Mouse (Mus musculus) lung, embryonic 14.5 days (tissue): ENCODE results near the gene Pnliprp2. TPM values are rescaled to one million over a fixed set of nuclear protein-coding genes. Genes with fewer than 3 reads are reported as not detected.

Experiments used
- ATAC-seq: fragments of 200-750 bp; cut with Nextera tagmentation; 2 replicates; pipeline ENCODE4 v1.8.0; 2017; ENCODE audit warnings: mild to moderate bottlenecking, moderate TSS enrichment, moderate library complexity; ENCODE audit not compliant: insufficient read depth
- DNase-seq: peaks from one replicate; pipeline ENCODE4 v3.0.0-alpha.2; 2015
- H3K27ac ChIP-seq: fragments of 300-500 bp; sonication (generic); 2 replicates; pipeline ENCODE4 v1.5.1; 2014; ENCODE audit warnings: low read depth, mild to moderate bottlenecking, moderate library complexity
- H3K27me3 ChIP-seq: fragments of 300-500 bp; sonication (generic); 2 replicates; pipeline ENCODE4 v1.6.1; 2014; ENCODE audit warnings: low read length, control low read depth; ENCODE audit not compliant: insufficient read depth
- H3K36me3 ChIP-seq: fragments of 300-500 bp; sonication (generic); 2 replicates; pipeline ENCODE4 v1.6.1; 2014; ENCODE audit warnings: control low read depth; ENCODE audit not compliant: insufficient read depth
- H3K4me1 ChIP-seq: fragments of 300-500 bp; sonication (generic); 2 replicates; pipeline ENCODE4 v1.6.1; 2014; ENCODE audit warnings: antibody characterized with exemption, control low read depth; ENCODE audit not compliant: insufficient read depth
- H3K4me2 ChIP-seq: fragments of 300-500 bp; sonication (generic); 2 replicates; pipeline ENCODE4 v1.6.1; 2014; ENCODE audit warnings: mild to moderate bottlenecking
- H3K4me3 ChIP-seq: fragments of 300-500 bp; sonication (generic); 2 replicates; pipeline ENCODE4 v1.5.1; 2014; ENCODE audit warnings: low read depth, low read length
- H3K9ac ChIP-seq: fragments of 300-500 bp; sonication (generic); 2 replicates; pipeline ENCODE4 v1.6.1; 2014
- H3K9me3 ChIP-seq: fragments of 300-500 bp; sonication (generic); 2 replicates; pipeline ENCODE4 v1.6.1; 2016; ENCODE audit warnings: low read depth, low read length, control low read depth
- CTCF ChIP-seq: IDR thresholded peaks from 2 replicates; pipeline ENCODE4 v1.5.1; 2016; ENCODE audit warnings: antibody characterized with exemption, low read depth
- WGBS: fragments of 180-500 bp; shearing (Covaris S2); extraction: QIAGEN DNeasy Blood & Tissue Kit; methylation state at CpG from one replicate; pipeline ENCODE4 v1.1.7; 2014; 5-methylcytosine and 5-hydroxymethylcytosine counted together
- polyA plus RNA-seq: library from polyadenylated mRNA; unstranded; fragments of >200 nt; fragmentation: Nextera tagmentation; extraction: Ambion mirVana; gene quantifications from 2 replicates; pipeline ENCODE4 v1.2.1, GENCODE M21; 2014

The Pnliprp2 gene
- polyA plus RNA-seq = 0.35 and 0.38 TPM in 2 replicates

- TF ChIP-seq CTCF = no peak
- no peak within 1 kb of the TSS for H3K9ac ChIP-seq
- no peak within 1 kb of the TSS for H3K4me2 ChIP-seq
- H3K36me3 ChIP-seq = no peaks in the 10 kb centered on the region
- 36% methylated on average over 9 of the region's 9 CpGs for whole genome bisulfite sequencing
- H3K9me3 ChIP-seq = no peaks in the 10 kb centered on the region
- ATAC-seq (peak; percentile 74; the same call in 1 of the 2 replicates), DNase-seq (peak; percentile 79)
- no peaks in the 10 kb centered on the region for H3K27me3 ChIP-seq
- no peak within 1 kb of the TSS for H3K27ac ChIP-seq
- H3K4me3 ChIP-seq = no peak within 1 kb of the TSS
- no peaks in the 10 kb centered on the region for H3K4me1 ChIP-seq
Measured at GRCm38 (mm10) chr19:58759423-58759822, at the start of gene Pnliprp2. Gene Pnliprp2, plus strand, starts transcription at chr19:58759719.

GRCm38 (mm10) chr19:58717925-58718324, 41.6 kb upstream of the Pnliprp2 start:
- no peaks in the 10 kb centered on the region for H3K27me3 ChIP-seq
- H3K36me3 ChIP-seq = no peaks in the 10 kb centered on the region
- TF ChIP-seq CTCF = no peak
- no peak overlapping the region for H3K4me3 ChIP-seq
- no peak overlapping the region for H3K27ac ChIP-seq
- no peak overlapping the region for H3K9ac ChIP-seq
- no peak overlapping the region for H3K4me2 ChIP-seq
- ATAC-seq (no peak), DNase-seq (no peak)
- WGBS = 53% methylated on average over 4 of the region's 4 CpGs
- no peaks in the 10 kb centered on the region for H3K9me3 ChIP-seq
- H3K4me1 ChIP-seq = no peaks in the 10 kb centered on the region

GRCm38 (mm10) chr19:58720439-58720838, 39.1 kb upstream of the Pnliprp2 start:
- Histone ChIP-seq H3K27me3 (no peaks in the 10 kb centered on the region), H3K9me3 (no peaks in the 10 kb centered on the region), H3K9ac (no peak overlapping the region), H3K4me1 (no peaks in the 10 kb centered on the region), H3K36me3 (no peaks in the 10 kb centered on the region), H3K4me2 (no peak overlapping the region), H3K27ac (no peak overlapping the region), H3K4me3 (no peak overlapping the region)
- no peak for TF ChIP-seq CTCF
- ATAC-seq (no peak), DNase-seq (no peak)

- no peak overlapping the region for H3K27ac ChIP-seq
- WGBS = 62% methylated on average over 5 of the region's 5 CpGs
- DNase-seq (no peak), ATAC-seq (no peak)
- peaks cover 5% of the 10 kb centered on the region; the same call in 1 of the 2 replicates for H3K4me1 ChIP-seq
- no peak overlapping the region for H3K9ac ChIP-seq
- H3K27me3 ChIP-seq = no peaks in the 10 kb centered on the region
- H3K4me3 ChIP-seq = no peak overlapping the region
- TF ChIP-seq CTCF = no peak
- no peak overlapping the region for H3K4me2 ChIP-seq
- no peaks in the 10 kb centered on the region for H3K9me3 ChIP-seq
- H3K36me3 ChIP-seq = no peaks in the 10 kb centered on the region
Measured at GRCm38 (mm10) chr19:58726551-58726950, 33.0 kb upstream of the Pnliprp2 start.

- Histone ChIP-seq H3K27me3 (no peaks in the 10 kb centered on the region), H3K9me3 (no peaks in the 10 kb centered on the region), H3K4me3 (no peak overlapping the region), H3K27ac (no peak overlapping the region), H3K9ac (no peak overlapping the region), H3K4me2 (no peak overlapping the region), H3K36me3 (no peaks in the 10 kb centered on the region), H3K4me1 (peaks cover 5% of the 10 kb centered on the region; the same call in 1 of the 2 replicates)
- 48% methylated on average over 5 of the region's 5 CpGs for WGBS
- TF ChIP-seq CTCF = no peak
- no peak for ATAC-seq
- no peak for DNase-seq
Measured at GRCm38 (mm10) chr19:58727756-58728155, 31.8 kb upstream of the Pnliprp2 start.

- Histone ChIP-seq H3K27ac (no peak within 1 kb of the TSS), H3K36me3 (no peaks in the 10 kb centered on the region), H3K27me3 (no peaks in the 10 kb centered on the region), H3K4me2 (no peak within 1 kb of the TSS), H3K9ac (no peak within 1 kb of the TSS), H3K4me1 (peaks cover 5% of the 10 kb centered on the region; the same call in 1 of the 2 replicates), H3K9me3 (no peaks in the 10 kb centered on the region), H3K4me3 (no peak within 1 kb of the TSS)
- 22% methylated on average over 5 of the region's 5 CpGs for WGBS
- DNase-seq = peak; percentile 15
- peak; percentile 21; the same call in 1 of the 2 replicates for ATAC-seq
- no peak for TF ChIP-seq CTCF
Measured at GRCm38 (mm10) chr19:58728445-58729031, 31.0 kb upstream of the Pnliprp2 start, which contains the start of gene Pnliprp1. Gene Pnliprp1, plus strand, starts transcription at chr19:58728887.

- 84% methylated on average over 6 of the region's 6 CpGs for WGBS
- ATAC-seq = no peak
- no peak overlapping the region for H3K4me3 ChIP-seq
Measured at GRCm38 (mm10) chr19:58733216-58733615, 26.3 kb upstream of the Pnliprp2 start.

GRCm38 (mm10) chr19:58738111-58738510, 21.4 kb upstream of the Pnliprp2 start:
- no peak for ATAC-seq
- H3K27ac ChIP-seq = no peak overlapping the region
- TF ChIP-seq CTCF = no peak
- no peaks in the 10 kb centered on the region for H3K36me3 ChIP-seq
- no peak overlapping the region for H3K9ac ChIP-seq
- H3K4me3 ChIP-seq = no peak overlapping the region
- WGBS = 78% methylated on average over 4 of the region's 4 CpGs
- H3K9me3 ChIP-seq = no peaks in the 10 kb centered on the region
- no peak overlapping the region for H3K4me2 ChIP-seq
- DNase-seq = no peak
- no peaks in the 10 kb centered on the region for H3K27me3 ChIP-seq
- H3K4me1 ChIP-seq = no peaks in the 10 kb centered on the region

More at GRCm38 (mm10) chr19:58733216-58733615, 26.3 kb upstream of the Pnliprp2 start:
- Histone ChIP-seq H3K36me3 (no peaks in the 10 kb centered on the region), H3K27me3 (no peaks in the 10 kb centered on the region), H3K9ac (no peak overlapping the region), H3K9me3 (no peaks in the 10 kb centered on the region), H3K4me1 (no peaks in the 10 kb centered on the region), H3K27ac (no peak overlapping the region), H3K4me2 (no peak overlapping the region)
- TF ChIP-seq CTCF = no peak
- no peak for DNase-seq
